Mouse (Mus musculus) thymus, adult 18-20 months (tissue): ENCODE results near the gene Trip12.

Source experiments
- DNase-seq, 2 experiments: peaks; one replicate each; pipeline ENCODE4 v3.0.0; 2022; ENCODE audit warnings: mixed read lengths in 2 of 2

The Trip12 gene

DNA sequence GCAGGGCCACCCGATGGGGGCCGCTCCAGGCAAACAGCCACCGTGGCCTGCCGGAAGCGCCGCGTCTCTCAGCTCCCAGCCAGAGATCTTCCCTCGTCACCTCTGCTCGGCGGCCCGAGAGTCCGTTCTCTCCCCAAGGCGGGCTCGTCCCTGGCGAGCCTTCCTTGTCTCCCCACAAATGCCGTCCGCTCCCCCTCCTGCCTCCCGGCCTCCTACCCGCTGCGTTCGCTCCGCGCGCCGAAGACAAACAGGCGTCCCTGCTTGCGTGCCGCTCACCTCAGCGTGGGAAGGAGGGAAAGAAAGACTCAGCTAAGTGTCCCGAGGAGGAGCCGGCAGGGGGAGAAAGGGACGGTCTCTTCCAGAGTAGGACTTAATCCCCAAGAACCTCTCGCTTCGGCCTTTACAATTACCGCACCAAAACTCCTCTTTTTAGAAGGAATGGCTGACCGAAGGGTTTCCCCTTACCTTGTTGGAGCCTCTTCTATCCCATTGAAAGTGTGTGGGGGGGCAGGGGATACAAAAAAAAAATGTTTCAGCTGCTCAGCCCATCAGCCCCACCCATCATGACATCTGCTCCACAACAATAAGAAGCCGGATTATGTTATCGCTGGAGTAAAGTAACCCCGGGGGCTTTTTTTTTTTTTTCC is at the start of gene Trip12:
Gene Trip12 (minus strand): TSS at position 499 of the 647 bp plus-strand sequence.
- DNase-seq: no peak

DNA sequence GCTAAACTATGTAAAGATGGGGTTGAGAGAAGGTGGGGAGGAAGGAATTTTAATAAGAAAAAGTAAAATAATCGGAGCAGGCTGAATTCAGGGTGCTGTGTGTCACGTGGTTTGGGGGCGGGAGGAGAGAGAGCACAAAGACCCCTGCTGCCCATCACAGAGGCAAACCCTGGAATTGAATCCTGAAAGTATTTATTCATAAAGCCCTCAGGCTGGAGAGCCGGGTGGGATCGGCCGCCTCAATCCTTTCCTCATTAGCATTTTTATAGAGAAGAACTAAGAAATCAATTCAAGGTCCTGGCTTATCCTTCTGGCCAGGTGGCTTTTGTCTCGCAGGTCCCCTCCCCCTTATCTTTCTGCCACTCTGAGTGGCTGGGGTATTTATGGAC is 49.7 kb upstream of the Trip12 start:
- no peak for DNase-seq

DNA sequence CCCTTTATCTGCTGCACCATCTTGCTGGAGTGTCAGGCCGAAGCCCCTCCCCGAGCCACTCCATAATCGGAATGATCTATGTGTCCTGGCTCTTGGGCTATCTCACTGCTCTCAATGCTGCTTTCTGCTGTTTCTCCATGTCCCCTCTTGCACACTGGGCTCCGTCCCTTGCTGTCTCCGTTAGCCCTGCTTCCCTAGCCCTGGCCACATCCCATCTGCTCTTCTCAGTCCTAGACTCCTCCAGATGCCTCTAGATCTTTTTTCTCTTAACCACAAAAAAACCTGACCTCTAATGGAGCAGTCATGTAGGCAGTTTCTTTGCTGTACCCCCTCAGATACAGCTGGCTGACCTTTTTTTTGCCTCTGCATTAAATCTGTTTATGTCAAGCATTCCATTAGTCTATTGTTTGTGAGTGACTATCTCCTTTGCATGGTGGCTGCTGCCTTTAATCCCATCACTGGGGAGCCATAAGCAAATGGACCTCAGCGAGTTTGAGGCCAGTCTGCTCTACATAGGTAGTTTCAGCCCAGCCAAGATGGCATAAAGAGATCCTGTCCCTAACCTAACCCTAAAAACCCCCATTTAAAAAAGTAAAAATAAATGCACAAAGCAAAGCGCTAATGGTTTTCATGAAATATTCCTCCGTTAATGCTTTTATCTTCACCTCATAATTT is 49.2 kb upstream of the Trip12 start:
- no peak for DNase-seq

DNA sequence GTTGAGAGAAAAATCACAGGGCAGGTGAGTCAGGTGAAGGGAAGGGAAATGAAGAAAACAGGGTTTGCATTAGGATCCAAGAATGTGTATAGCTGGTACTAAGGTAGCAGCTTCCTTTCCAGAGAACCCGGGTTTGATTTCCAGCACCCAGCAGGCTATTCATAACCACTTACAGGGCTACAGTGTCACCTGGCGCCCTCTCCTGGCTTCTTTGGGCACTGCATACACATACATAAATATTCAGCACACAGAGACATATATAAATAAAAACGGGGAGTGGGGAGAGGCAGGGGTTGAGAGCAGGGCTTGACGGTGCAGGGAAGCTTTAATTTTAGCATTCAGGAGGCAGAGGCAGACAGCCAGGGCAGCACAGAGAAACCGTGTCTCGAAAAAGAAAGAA is 45.6 kb upstream of the Trip12 start:
- DNase-seq: no peak

DNA sequence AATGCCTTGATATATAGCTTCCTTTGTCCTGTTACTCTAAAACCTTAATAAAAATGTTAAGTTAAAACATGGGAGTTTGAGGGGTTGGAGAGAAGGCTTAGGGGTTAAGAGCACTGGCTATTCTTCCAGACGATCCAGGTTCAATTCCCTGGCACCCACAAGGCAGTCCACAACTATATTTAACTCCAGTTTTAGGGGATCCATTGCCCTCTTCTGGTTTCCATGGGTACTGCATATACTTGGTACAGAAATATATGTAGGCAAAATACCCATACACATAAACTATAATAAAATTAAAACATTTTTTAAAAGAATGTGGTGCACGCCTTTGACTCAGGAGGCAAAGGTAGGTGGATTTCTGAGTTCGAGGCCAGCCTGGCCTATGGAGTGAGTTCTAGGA is 44.9 kb upstream of the Trip12 start:
- no peak for DNase-seq

DNA sequence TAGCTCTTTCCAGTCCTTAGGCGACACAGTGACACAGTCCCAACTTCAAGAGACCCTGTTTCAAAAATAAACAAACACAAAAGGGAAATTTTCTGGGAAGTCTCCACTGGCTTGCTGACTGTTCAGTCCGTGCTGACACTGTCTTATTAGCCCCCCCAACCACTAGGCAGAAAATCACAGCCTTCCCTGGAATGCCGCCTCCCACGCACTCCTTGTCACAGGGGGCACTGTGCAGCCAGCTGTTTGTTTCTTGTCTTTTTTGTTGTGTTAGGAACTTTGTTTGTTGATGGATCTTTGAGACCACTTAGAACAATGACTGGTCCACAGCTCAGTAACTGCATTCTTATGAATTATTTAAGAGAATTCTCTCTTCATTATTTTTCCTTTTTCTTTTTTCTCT is 43.6 kb upstream of the Trip12 start:
- DNase-seq: no peak

DNA sequence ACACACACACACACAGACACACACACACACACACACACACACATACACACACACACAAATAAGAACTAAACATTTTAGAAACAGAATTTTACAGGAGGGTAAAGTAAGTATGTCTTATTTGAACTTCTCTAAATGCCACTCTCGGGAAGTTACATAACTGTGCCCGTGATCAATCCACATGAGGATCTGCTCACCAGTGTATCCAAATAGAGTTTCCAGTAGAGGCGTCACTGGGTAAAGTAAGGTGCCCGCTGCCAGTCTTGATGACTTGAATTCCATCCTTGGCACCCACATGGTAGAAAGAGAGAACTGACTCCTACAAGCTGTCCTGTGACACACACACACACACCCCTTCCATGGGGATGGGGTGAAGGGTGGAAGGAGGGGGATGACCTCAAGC is 42.6 kb upstream of the Trip12 start:
- DNase-seq: no peak

DNA sequence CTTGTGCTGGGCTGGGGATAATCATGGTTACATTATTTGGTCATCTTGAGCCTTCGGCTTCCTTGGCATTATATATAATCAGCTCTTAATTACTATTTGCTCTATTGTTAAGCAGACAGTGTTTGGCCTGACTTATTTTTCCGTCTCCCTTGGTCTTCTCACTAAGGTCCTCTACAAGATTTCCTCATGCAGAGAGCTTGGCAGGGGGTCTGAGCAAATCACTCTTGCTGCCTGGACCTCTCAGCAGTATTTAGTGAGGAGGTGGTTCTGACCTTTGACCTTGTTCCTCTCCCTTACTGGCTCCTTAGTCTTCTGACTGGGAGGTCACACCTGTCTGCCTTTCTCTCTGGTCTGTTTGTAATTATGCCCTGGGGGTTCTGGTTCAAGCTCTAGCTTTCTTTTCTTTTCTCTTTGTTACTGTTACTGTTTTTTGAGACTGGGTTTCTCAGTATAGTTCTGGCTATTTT is 41.8 kb upstream of the Trip12 start:
- DNase-seq: no peak

DNA sequence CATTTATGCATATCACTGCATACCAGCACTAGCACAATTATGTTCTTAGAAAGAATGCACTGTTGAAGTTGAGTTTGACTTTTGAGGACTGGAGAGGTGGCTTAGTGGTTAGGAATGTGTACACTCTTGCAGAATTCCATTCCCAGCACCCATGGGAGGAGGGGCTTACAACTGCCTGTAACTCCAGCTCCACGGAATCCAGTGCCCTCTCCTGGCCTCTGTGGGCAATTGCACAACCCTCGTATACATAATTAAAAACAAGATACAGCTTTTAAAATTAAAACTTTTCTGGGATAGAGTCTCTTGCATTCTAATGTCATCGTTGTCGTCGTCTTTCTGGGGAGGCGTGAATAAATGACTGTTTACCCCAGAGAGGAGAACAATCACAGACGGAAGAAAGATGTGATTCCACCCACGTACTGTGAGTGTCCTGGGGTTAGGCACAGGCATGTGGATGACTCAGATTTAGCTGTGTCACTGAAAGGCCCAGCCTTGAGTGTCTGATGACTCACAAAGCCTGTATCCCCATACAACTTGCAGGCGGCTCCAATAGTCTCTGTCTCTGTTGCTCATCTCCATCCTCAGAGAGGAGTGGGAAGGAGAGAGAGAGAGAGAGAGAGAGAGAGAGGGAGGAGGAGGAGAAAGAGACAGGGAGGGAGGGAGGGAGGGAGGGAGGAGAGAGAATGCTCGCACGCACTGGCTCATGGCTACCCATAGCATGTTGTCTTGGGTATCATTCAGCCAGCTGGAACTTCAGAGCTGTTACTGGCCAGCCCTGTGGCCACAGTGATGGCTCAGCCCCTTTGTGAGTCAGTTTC is 41.1 kb upstream of the Trip12 start:
- no peak for DNase-seq

DNA sequence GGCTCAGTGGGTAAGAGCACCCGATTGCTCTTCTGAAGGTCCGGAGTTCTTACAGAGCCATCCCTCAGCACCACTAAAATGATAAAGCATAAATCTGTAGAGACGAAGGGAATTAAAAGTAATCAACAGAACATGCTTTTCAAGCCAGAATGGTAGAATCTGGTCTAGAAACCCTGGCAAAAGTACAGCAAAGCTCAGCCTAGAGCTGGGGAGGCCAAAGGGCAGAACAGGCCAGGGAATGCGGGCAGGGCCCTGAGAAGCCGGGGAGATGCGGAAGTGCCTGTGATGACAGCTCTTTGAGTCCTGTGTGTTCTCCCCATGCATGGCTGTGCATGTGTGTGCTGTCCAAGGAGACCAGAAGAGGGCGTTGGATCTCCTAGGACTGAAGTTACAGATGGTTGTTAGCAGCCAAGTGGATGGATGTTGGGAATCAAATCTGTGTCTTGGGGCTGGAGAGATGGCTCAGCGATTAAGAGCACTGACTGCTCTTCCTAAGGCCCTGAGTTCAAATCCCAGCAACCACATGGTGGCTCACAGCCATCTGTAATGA is 39.3 kb upstream of the Trip12 start:
- no peak for DNase-seq

DNA sequence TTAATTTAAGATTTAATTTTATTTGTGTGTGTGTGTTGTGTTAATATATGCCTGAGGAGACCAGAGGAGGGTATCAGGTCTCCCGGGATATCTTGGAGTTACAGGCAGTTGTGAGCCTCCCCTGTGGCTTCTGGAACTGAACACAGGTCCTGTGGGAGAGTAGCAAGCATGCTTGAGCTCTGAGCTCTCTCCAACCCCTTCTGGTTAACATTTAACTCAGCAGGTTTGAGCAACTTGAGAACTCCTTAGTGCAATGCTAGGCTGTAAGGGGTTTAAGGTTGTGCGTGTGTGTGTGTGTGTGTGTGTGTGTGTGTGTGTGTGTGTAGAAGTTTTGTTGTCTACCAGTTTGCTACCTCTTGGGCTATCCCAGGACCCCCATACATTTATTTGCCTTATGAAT is 37.3 kb upstream of the Trip12 start:
- no peak for DNase-seq

DNA sequence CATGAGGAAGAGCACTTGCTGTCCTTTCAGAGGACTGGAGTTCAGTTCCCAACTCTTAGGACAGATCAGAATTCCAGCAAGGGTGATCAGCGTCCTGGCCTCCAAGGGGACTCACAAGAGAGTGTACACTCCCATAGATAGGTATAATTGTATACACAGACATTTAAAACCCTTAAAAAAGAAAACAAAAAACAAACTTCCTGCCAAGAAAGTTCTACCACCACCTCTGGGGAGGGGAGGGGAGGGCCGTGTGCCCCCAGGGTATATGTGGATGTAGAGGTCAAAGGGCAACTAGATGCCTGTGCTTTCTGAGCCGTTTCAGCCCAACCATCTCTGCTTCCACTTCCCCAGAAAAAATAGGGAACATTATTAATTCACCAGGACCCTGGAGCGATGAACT is 32.6 kb upstream of the Trip12 start:
- DNase-seq: no peak

DNA sequence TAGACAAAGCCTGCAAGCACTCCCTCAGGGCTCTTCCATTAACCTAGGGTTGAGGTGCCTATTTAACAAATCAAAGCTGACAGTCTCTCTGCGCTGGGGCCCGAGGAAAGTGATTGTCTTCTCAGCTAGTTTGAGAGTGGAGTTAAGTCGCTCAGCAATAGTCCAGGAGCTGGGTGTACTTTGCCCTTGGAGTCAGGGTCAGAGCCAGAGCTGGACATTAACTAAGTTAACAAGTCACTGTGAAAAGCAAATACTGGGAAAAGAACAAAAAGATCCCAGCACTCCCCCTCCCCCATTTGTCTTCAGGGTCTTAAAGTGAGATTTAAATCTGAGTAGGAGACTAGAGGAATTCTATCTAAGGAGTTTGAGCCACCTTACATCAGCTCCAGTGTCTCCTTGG is 31.8 kb upstream of the Trip12 start:
- DNase-seq: no peak

DNA sequence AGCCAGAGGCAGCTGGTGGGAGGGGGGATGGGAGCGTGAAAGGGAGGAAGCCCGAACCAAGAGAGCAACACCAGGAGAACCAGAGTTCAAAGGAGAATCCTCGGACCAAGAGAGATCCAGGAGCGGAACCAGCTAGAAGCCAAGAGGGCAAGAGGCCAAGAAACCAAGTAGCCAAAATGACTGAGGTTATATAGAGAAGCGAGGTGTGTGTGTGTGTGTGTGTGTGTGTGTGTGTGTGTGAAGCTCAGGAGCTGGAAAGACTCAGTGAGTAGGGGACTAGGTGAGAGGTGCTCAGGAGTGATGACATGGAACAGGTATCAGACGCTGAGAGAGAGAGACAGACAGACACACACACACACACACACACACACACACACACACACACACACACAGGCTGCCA is 30.8 kb upstream of the Trip12 start:
- no peak for DNase-seq

DNA sequence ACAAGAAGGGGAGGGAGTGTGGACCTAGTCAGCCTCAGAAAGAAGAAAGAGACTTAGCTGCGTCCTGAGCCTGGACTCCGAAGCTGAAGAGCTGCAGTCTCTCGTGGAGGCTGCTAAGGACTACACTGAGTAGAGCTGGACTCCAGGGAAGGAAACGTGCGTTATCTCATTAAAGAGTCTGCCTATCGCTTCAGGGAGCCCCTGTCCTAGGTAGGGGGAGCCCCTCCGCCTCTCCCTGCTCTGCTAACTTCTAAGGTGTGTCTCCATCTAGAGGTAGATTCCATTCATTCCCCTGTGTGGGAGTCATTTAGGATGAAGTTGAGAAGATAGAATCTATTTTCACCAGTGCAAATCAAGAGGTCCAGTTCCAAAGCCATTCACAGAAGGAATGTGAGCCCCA is 29.2 kb upstream of the Trip12 start:
- DNase-seq: no peak

DNA sequence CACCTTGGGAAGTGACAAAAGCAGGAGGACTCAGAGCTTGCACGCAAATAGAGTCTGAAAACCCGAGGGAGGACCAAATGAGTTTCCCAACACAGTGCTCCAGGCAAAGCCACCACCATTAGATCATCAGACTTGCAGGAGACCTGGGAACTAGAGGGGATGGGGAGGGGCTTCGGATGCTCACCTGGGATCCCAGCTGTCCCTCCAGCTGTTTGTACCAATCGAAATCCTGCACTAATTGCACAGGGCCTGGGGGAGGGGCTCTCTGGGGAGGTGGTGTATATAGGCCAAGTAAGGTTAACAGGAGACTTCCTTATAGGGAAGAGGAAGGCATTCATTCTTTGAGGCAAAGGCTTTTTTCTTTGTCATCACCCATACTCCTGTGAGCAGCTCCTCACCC is 28.5 kb upstream of the Trip12 start:
- DNase-seq: no peak

DNA sequence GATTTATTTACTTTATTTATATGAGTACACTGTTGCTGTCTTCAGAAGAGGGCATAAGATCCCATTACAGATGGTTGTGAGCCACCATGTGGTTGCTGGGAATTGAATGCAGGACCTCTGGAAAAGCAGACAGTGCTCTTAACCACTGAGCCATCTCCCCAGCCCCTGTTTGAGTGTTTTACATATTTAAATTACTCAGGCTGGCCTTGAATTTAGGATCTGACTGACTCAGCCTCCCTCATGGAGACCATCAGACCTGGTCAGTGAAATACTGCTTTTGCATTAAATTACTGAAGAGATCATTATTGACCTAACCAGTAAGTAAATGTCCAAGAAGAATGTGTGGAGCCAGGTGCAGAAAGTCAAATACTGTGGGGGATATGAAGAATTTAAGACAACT is 28.0 kb upstream of the Trip12 start:
- no peak for DNase-seq

DNA sequence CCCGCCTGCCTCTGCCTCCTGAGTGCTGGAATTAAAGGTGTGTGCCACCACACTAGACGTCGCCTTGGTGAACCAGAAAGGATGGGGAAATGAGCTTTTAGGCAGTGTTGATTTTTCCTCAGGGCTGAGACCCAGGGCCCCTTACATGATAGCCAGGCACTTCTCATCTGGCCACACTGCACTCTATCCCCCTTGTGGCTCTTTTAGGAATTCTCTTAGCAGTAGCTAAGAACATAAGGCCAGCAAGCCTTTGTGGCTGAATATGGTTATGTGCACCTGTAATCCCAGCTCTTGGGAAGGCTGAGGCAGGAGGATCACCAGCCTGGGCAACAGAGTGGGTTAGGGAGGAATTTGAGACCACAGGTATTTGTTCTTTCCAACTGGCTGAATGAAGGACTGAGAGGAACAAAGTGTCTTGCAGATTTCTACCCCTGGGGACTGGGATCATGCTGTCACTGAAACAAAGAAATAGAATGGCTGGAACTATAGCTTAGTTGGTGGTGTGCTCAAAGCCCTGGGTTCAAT is 26.5 kb upstream of the Trip12 start:
- no peak for DNase-seq

DNA sequence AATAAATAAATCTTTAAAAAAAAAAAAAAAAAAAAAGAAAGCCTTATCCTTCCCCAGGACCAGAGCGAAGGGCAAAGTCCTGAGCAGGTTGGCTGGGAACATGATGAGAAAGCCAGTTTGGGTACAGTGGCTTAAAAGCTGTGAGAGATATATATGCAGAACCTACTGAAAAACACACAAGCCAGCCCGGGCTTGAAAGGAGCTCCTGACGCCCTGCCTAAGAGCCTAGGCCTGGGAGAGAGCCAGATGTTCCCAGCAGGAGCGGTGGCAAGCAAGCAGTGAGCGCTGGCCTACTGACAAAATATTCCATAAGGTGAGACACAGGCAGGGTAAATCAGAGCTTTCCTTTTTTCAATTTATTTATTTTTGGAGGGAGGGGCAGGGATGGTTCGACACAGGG is 25.9 kb upstream of the Trip12 start:
- no peak for DNase-seq

DNA sequence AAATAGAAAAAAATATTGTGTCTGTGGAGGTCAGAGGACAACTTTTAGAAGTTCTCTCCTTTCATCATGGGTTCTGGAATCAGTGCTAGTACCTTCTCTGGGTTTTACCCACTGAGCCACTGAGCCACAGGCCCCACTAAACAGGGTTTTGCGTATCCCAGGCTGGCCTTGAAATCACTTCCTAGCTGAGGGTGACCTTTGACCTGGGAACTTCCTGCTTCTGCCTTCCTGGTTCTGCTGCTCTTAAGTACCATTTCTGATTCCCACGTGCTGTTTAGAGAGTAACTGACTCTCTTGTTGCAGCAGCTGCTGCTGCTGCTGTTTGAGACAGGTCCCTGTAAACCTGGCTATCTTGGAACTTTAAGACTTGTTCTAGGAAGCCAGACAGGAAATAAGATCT is 24.3 kb upstream of the Trip12 start:
- no peak for DNase-seq

DNA sequence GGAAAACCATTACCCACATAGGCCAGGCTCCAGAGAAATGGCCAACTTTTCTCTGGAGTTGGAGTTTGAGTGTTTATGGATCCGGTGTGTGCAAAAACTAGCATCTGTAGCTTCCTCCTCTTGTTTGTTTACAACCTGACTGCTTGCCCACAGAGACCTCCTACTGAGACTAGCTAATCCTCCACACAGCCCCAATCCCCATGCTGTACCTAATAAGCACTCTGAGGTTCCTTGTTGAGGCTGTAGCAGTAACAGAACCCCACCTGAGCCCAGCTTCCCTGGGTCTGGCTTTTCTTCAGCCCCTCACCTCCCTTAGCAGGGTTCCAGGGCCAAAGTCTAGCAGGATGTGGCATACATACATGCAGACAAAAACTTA is 20.9 kb upstream of the Trip12 start:
- DNase-seq: no peak

DNA sequence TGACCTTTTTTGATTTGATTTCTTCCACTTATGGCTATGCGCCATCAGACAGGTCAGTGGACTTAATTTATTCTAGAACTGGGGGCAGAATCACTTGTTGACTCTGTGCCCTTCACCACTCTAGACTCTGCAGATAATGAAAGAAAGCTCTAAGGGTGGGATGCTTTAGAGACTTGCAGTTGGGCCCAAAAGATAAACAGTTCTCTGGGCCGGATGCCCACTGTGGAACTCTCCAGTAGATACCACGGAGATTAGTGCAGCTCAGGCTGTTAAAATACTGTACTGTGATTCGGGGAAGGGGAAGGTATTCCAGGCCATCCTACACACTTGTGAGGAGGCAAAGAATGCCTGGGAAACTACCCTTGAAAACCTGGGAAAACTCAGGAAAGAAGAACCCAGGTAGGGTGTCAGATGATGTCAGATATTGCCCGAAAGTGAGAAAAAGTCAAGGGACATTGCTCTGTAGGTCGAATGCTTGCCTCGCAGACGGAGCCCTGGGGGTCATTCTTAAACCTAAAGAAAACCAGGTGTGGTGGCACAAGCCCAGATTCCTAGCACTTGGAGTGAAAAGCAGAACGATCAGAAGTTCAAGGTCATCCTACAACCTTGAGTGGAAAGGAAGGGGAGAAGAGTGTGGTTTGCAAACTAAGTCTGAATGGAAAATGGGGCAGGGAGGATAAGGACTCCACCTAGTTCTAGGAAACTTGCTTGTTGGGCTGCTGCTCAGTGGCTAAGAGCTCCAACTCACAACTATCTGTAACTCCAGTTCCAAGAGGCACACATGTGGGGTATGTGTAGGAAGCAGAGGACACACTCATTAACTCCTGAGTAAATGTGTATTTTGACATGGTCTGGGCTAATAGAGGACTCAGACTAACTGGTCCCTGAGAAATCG is 20.3 kb upstream of the Trip12 start:
- no peak for DNase-seq

DNA sequence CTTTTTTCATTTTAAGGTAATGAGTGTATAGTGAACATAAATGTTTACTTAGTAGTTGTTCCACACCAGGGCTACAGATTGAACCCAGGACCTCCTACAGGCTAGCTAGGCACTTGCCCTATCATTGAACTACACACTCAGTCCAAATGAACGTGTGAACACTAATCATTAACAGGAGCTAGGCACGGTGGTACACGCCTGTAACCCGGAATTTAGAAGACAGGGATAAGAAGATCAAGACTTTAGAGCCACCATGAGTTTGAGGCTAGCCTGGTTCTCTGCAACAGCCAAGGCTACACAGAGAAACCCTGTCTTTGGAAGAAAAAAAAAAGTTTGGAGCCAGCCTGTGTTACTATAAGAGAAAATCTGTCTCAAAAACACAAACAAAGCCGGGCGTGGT is 19.3 kb upstream of the Trip12 start:
- no peak for DNase-seq
